Mouse (Mus musculus) right cerebral cortex, adult 2 months (tissue): ENCODE measurements around the gene Gm6993.

ENCODE experiments used
- DNase-seq, 2 experiments: peaks; one replicate each; pipeline ENCODE4 v3.0.0; 2021 to 2022; ENCODE audit warnings: low spot score in 2 of 2

Gene Gm6993

DNA sequence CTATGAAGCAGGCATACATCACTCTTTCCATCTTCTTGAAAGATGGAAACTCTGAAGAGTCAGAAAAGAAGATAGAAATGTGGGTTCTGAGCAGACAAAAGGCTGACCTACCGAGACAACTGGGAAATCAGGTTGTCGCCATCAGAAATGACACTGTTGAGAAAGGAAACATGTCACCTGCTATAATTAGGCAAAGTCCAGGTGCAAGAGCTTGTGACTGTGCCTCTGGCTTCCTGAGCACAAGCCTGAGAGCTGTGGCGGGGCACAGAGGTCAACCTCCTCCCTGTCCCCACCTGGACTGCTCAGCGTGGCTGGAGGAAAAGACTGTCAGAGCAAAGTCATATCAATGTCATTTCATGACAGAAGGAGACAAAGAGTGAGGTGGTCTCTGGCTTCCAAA is 772 bp upstream of the Gm6993 start:
- no peak for DNase-seq

DNA sequence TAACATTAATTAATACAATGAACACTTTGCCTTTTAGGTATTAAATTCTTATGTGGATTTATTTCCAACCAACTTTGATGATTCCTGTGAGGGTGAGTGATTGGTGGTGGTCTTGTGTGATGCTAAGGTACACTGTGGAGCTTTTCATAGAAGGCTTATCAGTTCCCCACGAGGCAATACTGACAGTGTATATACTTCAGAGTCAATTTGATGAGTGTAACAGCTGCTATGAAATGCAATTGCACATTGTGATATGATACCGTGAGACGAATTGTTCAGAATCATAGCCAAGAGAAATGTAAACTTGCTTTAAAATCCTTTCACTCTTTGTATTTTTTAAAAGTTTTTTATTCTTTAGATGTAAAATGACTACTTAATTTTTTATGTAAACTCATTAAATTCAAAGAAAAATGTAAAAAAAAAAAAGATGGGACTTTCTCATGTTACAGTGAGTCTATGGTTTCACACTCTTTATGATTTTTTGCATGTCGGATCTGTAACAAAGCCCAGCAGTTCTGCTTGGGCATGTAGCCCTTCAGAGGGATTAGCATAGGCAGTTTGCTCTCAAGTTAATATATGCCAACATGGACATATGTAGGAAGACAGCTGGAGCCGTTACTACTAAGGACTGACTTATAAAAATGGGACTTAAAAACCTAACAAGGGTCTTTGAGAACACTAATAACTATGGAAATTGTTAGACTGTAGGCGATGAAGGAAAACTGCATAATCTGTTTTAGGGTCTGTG is 1.2 kb downstream of the Gm6993 start:
- no peak for DNase-seq

DNA sequence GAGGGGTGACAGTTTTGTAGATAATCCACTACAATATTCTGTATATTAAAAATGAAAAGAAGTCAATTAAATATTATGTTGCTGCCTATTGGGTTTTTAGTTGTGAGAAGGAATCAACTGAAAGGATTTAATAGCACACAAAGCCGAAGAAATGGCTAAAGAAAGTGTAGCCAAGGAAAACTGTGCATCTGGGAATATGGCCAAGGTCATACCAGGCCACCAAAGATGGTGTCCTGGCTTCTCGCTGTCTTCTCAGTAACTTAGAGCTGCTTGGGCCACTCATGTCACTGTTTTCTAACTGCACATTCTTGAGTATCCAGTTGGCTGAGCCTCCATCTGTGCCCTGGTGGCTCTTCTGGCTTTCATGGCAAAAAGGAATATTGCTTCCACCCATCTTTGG is 3.4 kb downstream of the Gm6993 start:
- DNase-seq, result no peak

DNA sequence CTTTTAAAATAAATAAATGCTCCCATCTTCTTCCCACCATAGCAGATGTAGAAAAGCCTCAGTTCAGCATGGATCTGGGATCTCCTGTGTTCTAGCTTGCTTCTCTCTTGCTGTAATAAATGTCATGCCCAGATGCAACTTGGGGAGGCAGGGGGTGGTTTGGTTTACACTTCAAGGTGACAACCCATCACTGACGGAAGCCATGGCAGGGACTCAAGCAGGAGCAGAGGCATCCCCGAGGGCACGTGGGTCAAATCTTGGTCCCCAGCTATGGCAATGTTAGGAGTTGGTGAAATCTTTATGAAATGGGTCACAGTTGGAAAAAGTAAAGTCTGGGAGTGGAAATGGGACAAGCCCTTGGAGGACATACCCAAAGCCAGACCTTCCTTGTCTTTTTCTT is 4.1 kb downstream of the Gm6993 start:
- DNase-seq, result no peak

DNA sequence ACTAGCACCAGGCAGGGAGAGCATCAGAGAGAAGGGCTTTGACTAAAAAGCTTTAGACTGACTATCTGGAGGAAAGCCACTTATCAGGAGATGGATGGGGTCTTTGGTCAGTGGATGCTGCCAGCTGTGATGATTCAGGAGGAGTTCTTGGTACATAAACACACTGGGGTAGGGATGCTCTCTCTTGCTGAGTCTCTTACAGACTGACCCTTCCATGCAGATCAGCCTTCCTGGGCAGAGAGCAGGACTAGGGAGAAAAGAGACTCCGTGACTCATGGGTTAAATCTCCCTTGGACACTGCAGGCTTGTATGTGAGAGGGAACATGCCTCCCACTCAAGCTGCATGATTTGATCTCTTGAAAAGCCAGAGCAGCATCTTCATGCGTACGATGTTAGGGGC is 5.6 kb downstream of the Gm6993 start:
- no peak for DNase-seq

DNA sequence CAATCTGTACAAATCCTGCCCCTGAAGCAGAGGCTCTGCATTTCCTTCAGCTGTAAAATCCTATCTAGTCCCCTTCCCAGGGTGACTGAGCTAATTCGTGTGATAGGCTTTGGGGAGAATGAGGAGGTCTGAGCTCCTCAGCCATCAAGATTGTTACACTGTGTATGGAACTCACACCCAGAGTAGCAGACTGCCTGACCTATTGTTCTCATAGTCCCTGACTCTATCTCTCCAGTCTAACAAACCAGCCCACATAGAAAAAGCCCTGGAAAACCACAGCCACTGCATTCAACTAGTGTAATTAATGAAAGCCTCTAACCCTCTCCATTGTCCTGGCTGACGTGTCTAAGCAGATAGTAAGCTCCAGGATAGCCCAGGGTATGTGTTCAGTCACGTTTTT is 6.0 kb downstream of the Gm6993 start:
- no peak for DNase-seq

DNA sequence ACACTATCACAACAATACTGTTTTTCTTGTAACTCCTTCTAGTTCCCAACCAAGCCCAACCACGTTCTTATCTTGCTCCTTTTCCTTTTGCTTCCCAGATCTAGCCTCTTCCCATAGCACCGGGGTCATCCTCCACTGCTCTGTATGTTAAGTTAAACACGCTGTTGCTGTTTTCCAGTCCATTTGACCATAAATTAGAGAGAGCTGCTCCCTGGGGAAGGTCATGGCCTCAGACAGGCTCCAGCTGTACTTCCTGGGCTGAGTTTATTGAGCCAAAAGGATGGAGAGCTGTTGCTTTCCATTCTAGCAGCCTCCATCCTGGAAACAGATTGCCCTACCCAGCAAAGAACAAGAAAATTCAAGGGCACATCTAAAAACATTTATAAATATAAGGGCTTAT is 7.6 kb downstream of the Gm6993 start:
- DNase-seq, result no peak

DNA sequence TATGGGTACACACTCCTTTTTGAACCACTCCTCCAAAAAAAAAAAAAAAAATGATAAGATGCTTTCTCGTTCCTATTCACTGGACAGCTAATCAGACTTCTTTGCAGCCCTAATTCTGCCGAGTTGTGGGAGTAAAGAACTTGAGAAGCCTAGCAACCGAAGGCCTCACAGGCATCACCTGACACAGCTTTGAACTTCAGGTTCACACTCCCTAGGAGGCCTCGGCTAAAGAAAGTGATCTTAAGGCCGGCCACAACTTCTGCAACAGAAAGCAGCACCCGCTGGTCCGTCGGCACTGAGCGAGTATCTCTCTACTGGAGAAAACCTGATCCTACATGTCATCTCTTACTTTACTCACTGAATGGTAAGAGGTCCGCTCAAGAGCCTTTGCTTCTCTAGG is 8.1 kb downstream of the Gm6993 start:
- DNase-seq, result no peak

DNA sequence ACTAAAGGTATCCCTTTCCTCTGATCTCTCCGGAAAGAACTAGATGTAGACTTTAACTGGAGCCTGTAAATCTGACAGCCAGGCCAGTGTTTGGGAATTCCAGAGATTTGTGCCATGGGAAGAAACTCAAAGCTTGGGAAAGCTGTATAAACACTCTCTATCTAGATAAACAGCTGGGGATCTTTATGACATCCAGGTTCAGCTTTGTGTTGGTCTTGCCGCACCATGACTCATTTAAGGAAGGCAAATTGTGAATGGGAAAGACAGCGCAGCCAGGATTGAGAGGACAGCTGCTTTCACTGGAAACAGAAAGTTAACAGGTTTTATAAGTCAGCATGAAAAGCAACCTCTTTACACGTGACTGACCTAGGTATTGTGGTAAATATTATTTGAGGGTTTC is 11.7 kb downstream of the Gm6993 start:
- DNase-seq, result no peak

DNA sequence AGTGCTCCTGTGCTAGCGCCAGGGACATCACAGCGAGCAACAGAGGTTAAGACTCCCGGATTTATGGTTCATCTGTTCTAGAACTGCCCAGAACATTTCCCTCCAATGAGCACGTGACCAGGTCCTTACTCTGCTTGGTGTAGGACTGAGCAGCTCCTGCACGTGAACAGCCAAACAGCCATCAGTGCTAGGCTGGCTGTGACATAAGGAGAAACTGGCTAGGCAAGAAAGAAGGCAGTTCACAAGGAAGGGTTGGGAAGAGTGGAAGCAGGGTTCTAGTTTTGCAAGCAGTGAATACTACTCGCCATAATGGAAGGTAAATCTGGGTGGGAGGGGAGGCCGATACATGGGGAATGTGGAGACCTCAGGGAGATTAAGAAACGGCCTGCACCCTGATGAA is 14.4 kb downstream of the Gm6993 start:
- no peak for DNase-seq

DNA sequence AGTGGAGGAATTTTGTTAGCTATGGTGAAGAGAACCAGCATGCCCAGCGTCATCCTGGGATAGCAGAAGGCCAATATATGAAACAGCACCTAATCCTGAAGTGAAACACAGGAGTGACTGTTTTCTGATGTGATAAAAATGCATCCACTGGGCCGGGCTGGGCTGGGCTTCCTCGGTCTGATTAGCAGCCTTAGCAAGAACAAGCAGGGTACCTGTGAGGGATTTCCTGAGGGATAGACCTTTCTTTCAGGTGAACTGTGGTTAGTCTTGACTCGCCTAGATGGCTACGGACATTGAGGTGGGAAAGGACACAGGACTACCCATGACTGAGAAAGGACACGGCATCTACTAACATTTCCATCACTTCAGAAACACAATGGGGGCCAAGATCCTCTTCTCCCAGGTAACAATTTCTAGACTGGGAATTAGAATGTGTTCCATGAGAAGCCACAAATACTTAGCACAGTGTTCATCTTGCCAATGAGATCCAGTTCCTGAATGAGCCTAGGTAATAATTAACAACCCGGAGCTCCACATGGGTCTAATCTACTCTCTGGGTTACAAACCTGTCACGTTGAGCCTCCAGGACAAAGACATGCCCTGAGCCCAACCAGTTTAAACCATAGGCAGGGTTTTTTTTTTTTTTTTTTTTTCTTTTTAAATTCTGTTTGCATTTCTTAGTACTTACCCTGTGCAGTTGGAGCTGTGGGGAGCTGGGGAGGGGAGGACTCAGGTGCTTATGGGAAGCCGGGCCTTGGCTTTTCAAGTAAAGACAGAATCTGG is 15.7 kb downstream of the Gm6993 start:
- no peak for DNase-seq

DNA sequence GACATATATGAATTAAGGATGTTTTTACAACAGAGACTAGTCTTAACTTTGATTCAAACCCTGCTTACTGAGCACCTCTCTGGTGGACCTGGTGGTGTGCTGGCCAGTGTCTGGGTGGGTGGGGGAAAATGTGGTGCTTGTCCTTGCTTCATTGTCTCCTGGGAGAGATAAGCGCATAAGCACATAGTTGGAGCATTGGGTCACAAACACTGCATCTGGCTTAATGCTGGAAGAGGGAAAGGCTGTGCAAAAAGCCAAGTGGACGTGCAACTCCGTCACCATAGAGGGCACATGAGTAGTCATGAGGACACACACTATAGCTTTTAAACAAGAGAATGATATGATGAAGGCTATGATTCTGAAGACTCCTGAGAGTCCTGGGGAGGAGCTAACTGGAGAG is 21.3 kb downstream of the Gm6993 start:
- no peak for DNase-seq

DNA sequence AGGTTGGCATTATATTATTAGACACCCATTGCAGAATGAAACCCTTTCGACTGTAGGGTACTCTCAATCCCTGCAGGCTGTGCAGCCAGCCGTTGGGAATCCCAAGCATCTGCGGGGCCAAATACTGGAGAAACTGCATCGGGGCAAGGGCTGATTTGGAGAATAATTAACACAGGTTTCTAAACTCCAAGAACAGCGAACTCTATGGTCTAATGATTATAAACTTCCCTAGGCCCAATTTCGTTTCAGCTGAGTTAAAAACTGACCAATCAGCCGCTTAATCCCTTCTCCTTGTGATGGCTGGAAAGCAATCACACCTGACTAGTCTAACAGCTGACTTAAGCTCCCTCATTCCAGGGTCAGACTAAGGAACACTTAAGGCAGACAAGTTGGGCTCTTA is 23.4 kb downstream of the Gm6993 start:
- DNase-seq, result no peak

DNA sequence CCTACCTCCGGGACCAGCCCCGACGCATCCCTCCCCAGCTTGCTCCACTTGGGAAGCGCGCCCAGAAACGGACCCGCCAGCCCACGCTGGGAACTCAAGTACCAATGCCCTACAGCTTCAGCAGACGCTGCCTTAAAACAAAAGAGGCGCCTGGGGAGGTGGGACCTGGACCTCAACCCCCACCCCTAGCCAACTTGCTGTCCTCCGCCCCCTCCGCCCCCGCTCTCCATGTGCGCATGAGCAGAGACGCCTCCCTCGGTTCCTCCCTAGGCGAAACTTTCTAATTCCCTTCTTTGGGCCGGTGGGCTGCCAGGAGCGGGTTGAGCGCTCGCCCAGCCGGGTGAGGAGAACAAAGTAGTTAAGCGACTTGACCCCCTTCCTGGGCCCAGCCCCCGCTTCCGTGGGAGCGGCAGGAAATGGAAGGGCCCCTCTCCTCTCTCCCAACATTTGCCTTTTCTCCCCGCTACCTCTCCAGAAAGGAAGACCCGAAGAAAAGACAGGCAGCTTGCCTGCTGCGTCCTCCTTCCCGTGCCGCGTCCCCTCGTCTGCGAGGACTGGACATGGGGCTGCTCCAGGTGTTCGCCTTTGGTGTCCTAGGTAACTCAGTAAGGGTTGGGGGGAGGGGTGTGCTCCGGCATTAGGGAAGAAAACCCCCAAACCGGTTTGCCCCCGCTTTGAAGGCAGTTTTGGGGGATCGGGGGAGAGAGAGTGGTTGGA is 24.6 kb downstream of the Gm6993 start, which contains the start of gene Lamb1:
Gene Lamb1, plus strand, starts transcription at position 230 of the 717 bp plus-strand sequence.
- peak; percentile 27 to 52 for DNase-seq

DNA sequence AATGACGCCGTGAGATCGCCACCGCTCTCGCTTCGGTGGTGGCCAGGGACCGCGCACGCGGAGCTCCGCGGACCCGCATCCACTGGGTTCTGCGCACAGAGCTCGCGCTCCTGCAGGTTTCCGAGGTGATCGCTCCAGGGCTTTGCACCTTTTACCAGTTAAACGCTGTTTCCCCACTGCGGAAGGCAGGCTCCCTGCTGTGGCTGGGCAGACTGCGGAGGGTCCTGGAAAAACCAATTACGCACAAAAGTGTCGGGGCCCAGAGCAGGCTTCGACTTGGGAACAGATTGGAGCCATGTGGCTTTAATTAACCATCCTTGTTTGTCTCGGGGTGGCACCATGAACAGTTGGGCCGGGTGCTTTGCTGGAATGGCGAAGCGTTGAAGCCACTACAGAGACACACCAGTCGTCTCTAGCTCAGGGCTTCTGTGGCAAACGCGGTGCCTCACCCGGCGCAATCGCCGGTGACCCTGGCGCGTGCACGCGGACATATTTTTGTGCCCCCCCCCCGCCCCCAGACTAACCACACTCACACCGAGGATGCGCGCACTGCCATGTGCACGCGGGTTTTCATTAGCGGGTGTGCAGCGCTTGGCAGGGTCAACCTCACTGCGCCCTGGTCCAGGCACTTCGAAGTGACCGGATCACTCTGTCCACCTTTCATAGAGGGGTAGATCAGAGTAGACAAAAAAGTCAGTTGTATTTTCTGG is 25.3 kb downstream of the Gm6993 start:
- DNase-seq, result peak; percentile 30 to 50

DNA sequence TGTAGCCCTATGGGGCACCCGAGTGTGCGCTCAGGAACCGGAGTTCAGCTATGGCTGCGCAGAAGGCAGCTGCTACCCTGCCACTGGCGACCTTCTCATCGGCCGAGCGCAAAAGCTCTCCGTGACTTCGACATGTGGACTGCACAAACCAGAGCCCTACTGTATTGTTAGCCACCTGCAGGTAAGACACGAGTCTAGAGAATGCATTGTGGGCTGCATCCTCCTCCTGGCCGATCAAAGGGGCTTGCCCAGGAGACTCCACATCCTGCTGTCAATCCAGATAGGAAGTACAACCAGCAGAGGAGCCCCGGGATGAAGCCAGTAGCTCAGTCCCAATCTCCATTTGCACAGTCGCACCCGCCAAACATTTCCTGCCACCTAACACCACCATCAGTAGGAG is 26.1 kb downstream of the Gm6993 start:
- peak in 1 of 2 experiments; percentile 16 for DNase-seq

DNA sequence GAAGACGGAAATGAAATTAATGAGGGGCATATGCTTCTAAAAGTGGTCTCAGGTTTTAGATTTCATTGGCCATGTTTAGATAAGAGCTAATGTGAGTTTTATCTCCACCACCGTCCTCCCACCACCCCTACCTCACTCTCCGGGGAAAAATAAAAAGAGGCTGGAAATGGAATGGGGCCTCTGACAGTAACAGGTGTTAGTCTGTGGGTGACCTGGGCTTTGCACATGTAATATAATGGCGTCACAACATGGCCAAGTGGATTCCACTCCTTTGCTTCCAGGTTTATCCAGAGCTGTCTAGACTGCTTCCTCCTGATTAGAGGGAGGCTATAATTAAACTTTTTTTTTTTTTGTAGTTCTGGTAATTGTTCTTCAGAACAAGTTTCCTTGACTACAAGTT is 26.8 kb downstream of the Gm6993 start:
- no peak for DNase-seq

DNA sequence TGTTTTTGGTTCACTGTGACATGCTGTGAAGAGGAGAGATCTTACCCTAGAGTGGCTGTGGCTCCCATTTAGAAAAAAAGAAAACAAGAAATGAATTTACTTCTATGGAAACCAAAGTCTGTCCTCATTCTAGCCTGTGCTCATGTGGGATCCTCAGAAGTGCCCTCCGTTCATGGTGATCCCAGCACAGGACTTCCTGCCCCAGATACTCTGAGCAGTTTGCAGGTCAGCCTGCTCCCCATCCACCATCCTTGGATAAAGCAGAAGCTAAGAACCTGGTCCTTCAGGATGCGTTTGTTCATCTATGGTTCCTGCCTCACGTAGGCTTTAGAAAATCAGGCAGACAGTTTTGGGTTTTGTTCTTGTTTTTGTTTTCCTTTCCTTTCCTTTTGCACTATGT is 27.7 kb downstream of the Gm6993 start:
- no peak for DNase-seq

DNA sequence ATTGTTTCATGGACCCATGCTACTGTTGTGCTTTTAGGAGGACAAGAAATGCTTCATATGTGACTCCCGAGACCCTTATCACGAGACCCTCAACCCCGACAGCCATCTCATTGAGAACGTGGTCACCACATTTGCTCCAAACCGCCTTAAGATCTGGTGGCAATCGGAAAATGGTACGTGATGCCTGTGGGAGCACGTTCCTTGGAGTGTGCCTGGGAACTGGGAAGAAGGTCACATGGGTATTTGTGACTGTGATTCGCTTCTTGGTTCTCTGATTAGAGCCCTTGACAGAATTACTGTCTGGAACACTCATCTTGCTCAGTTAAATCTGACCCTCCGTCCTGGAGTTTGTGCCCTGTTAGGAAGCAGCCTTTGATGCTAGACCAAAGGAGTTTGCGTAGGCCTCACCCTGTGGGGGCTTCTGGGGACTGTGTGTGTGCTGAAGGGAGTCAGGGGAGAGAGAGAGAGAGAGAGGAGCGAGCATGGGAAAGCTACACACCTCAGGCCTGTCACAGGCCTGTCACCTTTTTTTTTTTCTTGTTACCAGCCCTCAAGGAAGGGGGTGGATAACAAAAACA is 28.5 kb downstream of the Gm6993 start:
- no peak for DNase-seq

DNA sequence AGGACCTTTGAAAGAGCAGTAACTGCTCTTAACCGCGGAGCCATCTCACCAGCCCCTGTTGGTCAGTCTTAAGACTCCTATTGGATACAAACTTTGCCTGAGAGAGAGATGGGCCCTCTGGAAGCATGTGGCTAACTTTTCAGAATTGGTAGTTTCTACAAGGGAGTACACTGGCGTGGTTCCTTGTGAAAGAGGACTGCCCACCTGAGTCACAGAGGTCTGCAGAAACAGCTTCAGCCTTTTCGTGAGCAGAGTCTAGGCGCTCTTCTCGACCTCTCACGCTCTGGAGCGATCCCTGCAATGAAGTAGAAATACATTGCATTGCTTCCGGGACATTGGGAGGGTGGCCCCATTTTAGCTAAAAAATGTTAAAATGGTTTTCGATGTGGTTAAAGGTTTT is 29.8 kb downstream of the Gm6993 start:
- no peak for DNase-seq

DNA sequence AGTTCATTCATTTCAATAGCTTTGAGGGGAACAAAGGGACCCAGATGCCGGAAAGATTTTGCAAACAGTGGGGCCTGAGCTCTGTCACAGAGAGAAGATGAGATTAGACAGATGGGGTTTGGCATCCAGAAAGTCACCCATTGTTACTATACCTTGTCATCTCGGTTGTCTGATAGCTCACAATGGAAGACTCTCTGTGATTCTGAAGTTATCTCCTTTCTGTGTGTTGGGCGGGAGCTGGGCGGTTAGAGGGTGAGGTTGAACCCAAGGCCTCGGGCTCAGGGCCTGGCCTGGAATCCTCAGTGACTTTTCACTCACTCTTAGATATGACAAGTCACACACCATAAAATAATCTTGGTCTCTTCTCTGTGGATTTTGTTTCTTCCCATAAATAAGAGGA is 30.2 kb downstream of the Gm6993 start:
- DNase-seq, result no peak
